ENCODE assay signal across 25 mouse cellular contexts in the genomic region with DNA sequence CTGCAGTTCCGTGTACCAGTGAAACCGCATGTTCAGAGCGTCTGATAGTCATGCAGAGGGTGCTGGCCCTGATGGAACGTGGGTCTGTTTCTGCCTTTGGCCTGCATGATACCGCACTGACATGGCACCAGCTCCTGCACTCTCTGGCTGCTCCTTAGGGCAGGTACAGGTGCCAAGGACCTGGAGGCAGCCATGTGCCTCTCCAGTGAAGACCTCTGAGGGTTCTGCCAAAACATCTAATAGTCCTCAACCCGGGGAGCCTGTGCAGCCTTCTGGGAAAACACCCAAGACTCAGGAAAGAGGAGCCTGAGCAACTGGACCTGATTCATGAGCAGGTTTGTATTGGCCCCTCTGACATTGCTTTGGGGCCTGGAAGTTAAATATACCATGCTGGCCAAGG. TPM values are rescaled to one million over a fixed set of nuclear protein-coding genes. Genes with fewer than 3 reads are reported as not detected.
A peak's percentile ranks its signal among the peaks of the same experiment; 100 is the strongest.
DNase-seq lines count a peak whose midpoint lies in the region; ATAC-seq and TF ChIP-seq lines count a peak whose summit lies in the region.
"Had no signal": no experiment of that assay in that cellular context is flagged by ENCODE, and none has a peak within 500 bp of the region (broad histone marks: within the 10 kb centered on the region; RNA-seq: fewer than 3 reads in every experiment).

No protein-coding gene starts in this region.

- H3K27ac ChIP-seq in kidney, adult 2 months (ENCODE audit: insufficient read depth, low read depth, low read length), result peak overlapping the region; percentile 91
- no peak overlapping the region for H3K27ac ChIP-seq in intestine, embryonic 15.5 days
- H3K27ac ChIP-seq: heart, adult 2 months; hindbrain, embryonic 15.5 days; limb, embryonic 13.5 days; lung, embryonic 15.5 days; midbrain, embryonic 12.5 days; neural tube, embryonic 13.5 days had no signal

- H3K9me3 ChIP-seq in intestine, embryonic 15.5 days, result no peaks in the 10 kb centered on the region
- H3K9me3 ChIP-seq: heart, embryonic 12.5 days; hindbrain, embryonic 15.5 days; limb, embryonic 13.5 days; lung, embryonic 15.5 days; megakaryocyte, embryonic 14.5 days; midbrain, embryonic 12.5 days; neural tube, embryonic 13.5 days had no signal

- no peak for ATAC-seq in intestine, embryonic 15.5 days
- ATAC-seq: forebrain, embryonic 14.5 days; inflammation-experienced regulatory T-cells, adult 6 months had no signal

- no peak overlapping the region for H3K4me2 ChIP-seq in intestine, embryonic 15.5 days (replicated peaks)
- H3K4me2 ChIP-seq: heart, embryonic 12.5 days; hindbrain, embryonic 15.5 days; limb, embryonic 13.5 days; liver, embryonic 11.5 days; lung, embryonic 15.5 days; midbrain, embryonic 12.5 days; neural tube, embryonic 13.5 days had no signal

- H3K36me3 ChIP-seq in kidney, adult 2 months (ENCODE audit: control insufficient read depth, insufficient read depth, low read length), result no peaks in the 10 kb centered on the region
- H3K36me3 ChIP-seq in intestine, embryonic 15.5 days, result 0 out of 2 replicates have a peak, but pooled peaks cover 6% of the 10 kb centered on the region

- H3K4me1 ChIP-seq in kidney, adult 2 months (ENCODE audit: control insufficient read depth, insufficient read depth, low read length), result peaks cover 29% of the 10 kb centered on the region
- H3K4me1 ChIP-seq in intestine, embryonic 15.5 days (replicated peaks), result peaks cover 4% of the 10 kb centered on the region

- 71% methylated on average over 6 of the region's 6 CpGs for WGBS in kidney, adult 2 months
- WGBS in intestine, embryonic 15.5 days, result 86% methylated on average over 6 of the region's 6 CpGs

- peak; percentile 59 for DNase-seq in gastrocnemius, adult 18-20 months (ENCODE audit: low spot score)
- DNase-seq in gastrocnemius, postnatal 4 days (ENCODE audit: low spot score in 2 of 2), result no peak
- DNase-seq in kidney, adult 2 months, result peak; percentile 70
- no peak for DNase-seq in kidney, postnatal 14 days
- DNase-seq in fat pad, adult 2 months (ENCODE audit: extremely low read depth, low read depth, low spot score), result peak; percentile 71
- peak; percentile 67 for DNase-seq in gastrocnemius, postnatal 25 days
- DNase-seq: adrenal gland, adult 2 months; adrenal gland, postnatal 36 days; B cell, adult 2 months; heart, adult 2 months; layer of hippocampus, adult 9-11 months; lung, postnatal 4 days; right cerebral cortex, postnatal 4 days; thymus, postnatal 4 days had no signal

- TF ChIP-seq POLR2A in kidney, adult 2 months (IDR thresholded peaks at IDR 0.05; ENCODE audit: low read depth, low read length), result no peak

- no peak for TF ChIP-seq CTCF in kidney, adult 2 months (conservative IDR thresholded peaks at IDR 0.05; ENCODE audit: insufficient read depth, insufficient read length, low read depth, low read length)

- H3K27me3 ChIP-seq in kidney, adult 2 months (replicated peaks; ENCODE audit: control insufficient read depth, insufficient read depth, low read length), result no peaks in the 10 kb centered on the region
- no peaks in the 10 kb centered on the region for H3K27me3 ChIP-seq in intestine, embryonic 15.5 days (replicated peaks)
- H3K27me3 ChIP-seq: heart, embryonic 12.5 days; hindbrain, embryonic 15.5 days; limb, embryonic 13.5 days; lung, embryonic 15.5 days; midbrain, embryonic 12.5 days; neural tube, embryonic 13.5 days had no signal

- H3K9ac ChIP-seq in intestine, embryonic 15.5 days, result no peak overlapping the region
- H3K9ac ChIP-seq: heart, embryonic 12.5 days; hindbrain, embryonic 15.5 days; limb, embryonic 13.5 days; lung, embryonic 15.5 days; midbrain, embryonic 12.5 days; neural tube, embryonic 13.5 days had no signal

- no peak overlapping the region for H3K4me3 ChIP-seq in kidney, adult 2 months (ENCODE audit: insufficient read depth, low read depth, low read length)
- H3K4me3 ChIP-seq in intestine, embryonic 15.5 days (replicated peaks), result no peak overlapping the region
- H3K4me3 ChIP-seq: heart, adult 2 months; heart, embryonic 12.5 days; hindbrain, embryonic 15.5 days; limb, embryonic 13.5 days; lung, embryonic 15.5 days; megakaryocyte, embryonic 14.5 days; midbrain, embryonic 12.5 days; neural tube, embryonic 13.5 days had no signal

RNA-seq across cellular contexts. Expression of a gene that starts 4.4 kb away (rescaled TPM):
- 100 to 1,000 TPM; 124 to 160 TPM for total RNA-seq in gastrocnemius, adult 18-20 months (2021)
- 100 to 1,000 TPM; 112 to 117 TPM for total RNA-seq in gastrocnemius, postnatal 4 days (2021)
- 121 and 131 TPM in 2 replicates for polyA plus RNA-seq in kidney, adult 2 months (2012; rRNA removed)
- 100 to 1,000 TPM; 113 to 168 TPM for total RNA-seq in gastrocnemius, postnatal 25 days (2021)
- 15.9 and 17.7 TPM in 2 replicates for polyA plus RNA-seq in intestine, embryonic 15.5 days (2015; fragmentation: Nextera tagmentation; extraction: Ambion mirVana)

RNA-seq across cellular contexts. Expression of a gene that starts 52.5 kb away (rescaled TPM):
- total RNA-seq in gastrocnemius, adult 18-20 months (2021), result 10 to 100 TPM; 20.0 to 21.4 TPM
- total RNA-seq in gastrocnemius, postnatal 4 days (2021), result 10 to 100 TPM; 37.9 to 38.5 TPM
- 24.6 and 25.8 TPM in 2 replicates for polyA plus RNA-seq in kidney, adult 2 months (2012; rRNA removed)
- total RNA-seq in gastrocnemius, postnatal 25 days (2021), result 10 to 100 TPM; 18.7 to 23.1 TPM
- polyA plus RNA-seq in intestine, embryonic 15.5 days (2015; fragmentation: Nextera tagmentation; extraction: Ambion mirVana), result 95.0 and 102 TPM in 2 replicates

RNA-seq across cellular contexts. Expression of a gene that starts 53.0 kb away (rescaled TPM):
- 10 to 100 TPM; 32.7 to 34.2 TPM for total RNA-seq in gastrocnemius, adult 18-20 months (2021)
- total RNA-seq in gastrocnemius, postnatal 4 days (2021), result 10 to 100 TPM; 54.8 to 54.9 TPM
- polyA plus RNA-seq in kidney, adult 2 months (2012; rRNA removed), result 46.5 and 47.3 TPM in 2 replicates
- total RNA-seq in gastrocnemius, postnatal 25 days (2021), result 10 to 100 TPM; 29.1 to 29.5 TPM
- polyA plus RNA-seq in intestine, embryonic 15.5 days (2015; fragmentation: Nextera tagmentation; extraction: Ambion mirVana), result 16.8 and 17.2 TPM in 2 replicates

Comparison
In these comparisons a context has a peak if more than half of its experiments do, and no peak if none do; other contexts are left out.
1. DNase-seq: peak in gastrocnemius, adult 18-20 months (single experiment), kidney, adult 2 months (single experiment), fat pad, adult 2 months (single experiment) and gastrocnemius, postnatal 25 days (single experiment); none in gastrocnemius, postnatal 4 days (0 of 2) and kidney, postnatal 14 days (single experiment).